Mouse (Mus musculus) thymus, adult 2 months (tissue): ENCODE measurements around the gene Etv3. TPM values are rescaled to one million over a fixed set of nuclear protein-coding genes. Genes with fewer than 3 reads are reported as not detected.

ENCODE experiments used
- DNase-seq: peaks from one replicate; pipeline ENCODE4 v3.0.0; 2021
- H3K27ac ChIP-seq: fragments of 200-500 bp; 2 replicates; pipeline ENCODE4 v1.5.1; 2012; ENCODE audit warnings: low read length, control low read depth; ENCODE audit not compliant: control insufficient read depth, insufficient read depth
- H3K27me3 ChIP-seq: fragments of 200-500 bp; 2 replicates; pipeline ENCODE4 v1.6.1; 2012; ENCODE audit warnings: mild to moderate bottlenecking, low read length, moderate library complexity, mixed read lengths; ENCODE audit not compliant: control insufficient read depth, insufficient read depth
- H3K36me3 ChIP-seq: fragments of 200-500 bp; 2 replicates; pipeline ENCODE4 v1.6.1; 2012; ENCODE audit warnings: mild to moderate bottlenecking, low read length, moderate library complexity; ENCODE audit not compliant: control insufficient read depth, insufficient read depth
- H3K4me1 ChIP-seq: fragments of 200-500 bp; replicated peaks from 2 replicates; pipeline ENCODE4 v1.6.1; 2012; ENCODE audit warnings: low read length; ENCODE audit not compliant: control insufficient read depth, insufficient read depth
- H3K4me3 ChIP-seq: fragments of 200-500 bp; 2 replicates; pipeline ENCODE4 v1.5.1; 2012; ENCODE audit warnings: mild to moderate bottlenecking, low read length, control low read depth, moderate library complexity; ENCODE audit not compliant: control insufficient read depth, insufficient read depth
- CTCF ChIP-seq: fragments of 200-500 bp; IDR thresholded peaks from 2 replicates; pipeline ENCODE4 v1.5.1; 2012; ENCODE audit warnings: mild to moderate bottlenecking, control low read depth, low read length, moderate library complexity, borderline replicate concordance; ENCODE audit not compliant: control insufficient read depth, poor library complexity, insufficient read depth; ENCODE audit errors: extremely low read depth
- POLR2A ChIP-seq: fragments of 200-500 bp; IDR thresholded peaks from 2 replicates; pipeline ENCODE4 v1.6.1; 2012; ENCODE audit warnings: mild to moderate bottlenecking, low read length, control low read depth, moderate library complexity; ENCODE audit not compliant: control insufficient read depth, poor library complexity, insufficient read depth; ENCODE audit errors: extremely low read depth
- WGBS: fragments of 180-500 bp; shearing (Covaris S2); methylation state at CpG from one replicate; pipeline ENCODE4 v1.1.7; 2018; 5-methylcytosine and 5-hydroxymethylcytosine counted together
- polyA plus RNA-seq: library from polyadenylated mRNA; depleted of rRNA; stranded (reverse); fragments of >200 nt; gene quantifications from 2 replicates; pipeline ENCODE4 v1.2.3, GENCODE M21; 2012; rRNA removed

The Etv3 gene
- polyA plus RNA-seq, 1 experiment = 38.4 TPM

- no peak for DNase-seq
- Histone ChIP-seq H3K27me3 (no peaks in the 10 kb centered on the region), H3K27ac (no peak overlapping the region), H3K4me1 (peaks cover 2% of the 10 kb centered on the region; the same call in 1 of the 2 replicates), H3K4me3 (no peak overlapping the region), H3K36me3 (no peaks in the 10 kb centered on the region)
- no peak for TF ChIP-seq POLR2A
- no peak for TF ChIP-seq CTCF
- WGBS = 88% methylated on average over 6 of the region's 6 CpGs
Observed at GRCm38 (mm10) chr3:87565623-87566022, 40.4 kb downstream of the Etv3 start.

- no peak overlapping the region for H3K4me3 ChIP-seq
- peak; percentile 17 for DNase-seq
- TF ChIP-seq POLR2A (no peak), CTCF (no peak)
- no peaks in the 10 kb centered on the region for H3K27me3 ChIP-seq
- H3K4me1 ChIP-seq = peaks cover 2% of the 10 kb centered on the region; the same call in 1 of the 2 replicates
- no peak overlapping the region for H3K27ac ChIP-seq
- H3K36me3 ChIP-seq = no peaks in the 10 kb centered on the region
- 54% methylated on average over 4 of the region's 4 CpGs for WGBS
Observed at GRCm38 (mm10) chr3:87566066-87566465, 40.9 kb downstream of the Etv3 start.

- Histone ChIP-seq H3K27me3 (no peaks in the 10 kb centered on the region), H3K27ac (no peak overlapping the region), H3K4me1 (no peaks in the 10 kb centered on the region; the same call in 1 of the 2 replicates), H3K36me3 (no peaks in the 10 kb centered on the region), H3K4me3 (no peak overlapping the region)
- DNase-seq = no peak
- TF ChIP-seq POLR2A (no peak), CTCF (no peak)
- 84% methylated on average over 14 of the region's 14 CpGs for WGBS
Observed at GRCm38 (mm10) chr3:87567497-87567896, 42.3 kb downstream of the Etv3 start.

- no peak for TF ChIP-seq POLR2A
- no peak for TF ChIP-seq CTCF
- no peaks in the 10 kb centered on the region for H3K36me3 ChIP-seq
- H3K27me3 ChIP-seq = no peaks in the 10 kb centered on the region
- 98% methylated on average over 5 of the region's 5 CpGs for WGBS
- no peak overlapping the region for H3K4me3 ChIP-seq
- H3K27ac ChIP-seq = no peak overlapping the region
- no peaks in the 10 kb centered on the region; the same call in 1 of the 2 replicates for H3K4me1 ChIP-seq
- no peak for DNase-seq
Observed at GRCm38 (mm10) chr3:87568681-87569080, 43.5 kb downstream of the Etv3 start.

GRCm38 (mm10) chr3:87575766-87576165, 50.6 kb downstream of the Etv3 start:
- TF ChIP-seq POLR2A = no peak
- no peak for TF ChIP-seq CTCF
- H3K4me3 ChIP-seq = no peak overlapping the region
- H3K27me3 ChIP-seq = no peaks in the 10 kb centered on the region
- H3K27ac ChIP-seq = no peak overlapping the region
- WGBS = 30% methylated on average over 6 of the region's 6 CpGs
- H3K36me3 ChIP-seq = no peaks in the 10 kb centered on the region
- no peak for DNase-seq
- no peaks in the 10 kb centered on the region for H3K4me1 ChIP-seq

GRCm38 (mm10) chr3:87582259-87582658, 57.1 kb downstream of the Etv3 start:
- Histone ChIP-seq H3K27ac (no peak overlapping the region), H3K4me1 (no peaks in the 10 kb centered on the region), H3K27me3 (no peaks in the 10 kb centered on the region), H3K4me3 (no peak overlapping the region), H3K36me3 (no peaks in the 10 kb centered on the region)
- WGBS = 93% methylated on average over 4 of the region's 4 CpGs
- no peak for DNase-seq
- no peak for TF ChIP-seq POLR2A
- no peak for TF ChIP-seq CTCF

Other genes starting within 250 kb of the Etv3 start
- gene Cd5l, start 167.5 kb upstream of the Etv3 start, polyA plus RNA-seq = 1.5 and 1.6 TPM in 2 replicates
- gene Fcrl1, start 149.0 kb upstream of the Etv3 start, polyA plus RNA-seq = 3.1 and 3.4 TPM in 2 replicates
- 0.55 and 0.86 TPM in 2 replicates for gene Fcrl5, start 89.6 kb upstream of the Etv3 start, polyA plus RNA-seq
- gene Arhgef11, start 92.2 kb downstream of the Etv3 start, polyA plus RNA-seq = 32.1 and 37.0 TPM in 2 replicates
- gene Lrrc71, start 223.2 kb downstream of the Etv3 start, polyA plus RNA-seq = 0.39 and 0.56 TPM in 2 replicates